Mouse (Mus musculus) small intestine, adult 10 weeks (tissue): ENCODE data around the gene Krt14. TPM values are rescaled to one million over a fixed set of nuclear protein-coding genes. Genes with fewer than 3 reads are reported as not detected.

ENCODE experiments used
- polyA plus RNA-seq: library from polyadenylated mRNA; stranded (reverse); fragments of 350-450 nt; fragmentation: Illumina TruSeq; extraction: RNeasy Lipid Tissue Mini Kit (QIAGEN cat#74804); gene quantifications from one replicate; pipeline ENCODE4 v1.2.3, GENCODE M21; 2014; ENCODE audit warnings: low replicate concordance

Krt14 gene
- polyA plus RNA-seq = not detected

GRCm38 (mm10) chr11:100207498-100207897, at the start of gene Krt14:
Gene Krt14 (minus strand): TSS chr11:100207548.

GRCm38 (mm10) chr11:100248852-100249465, 41.6 kb upstream of the Krt14 start, which contains the start of gene Krt16:
Gene Krt16 (minus strand): TSS chr11:100248902.

GRCm38 (mm10) chr11:100192992-100193391, 14.4 kb downstream of the Krt14 start, which contains the start of gene Krt9:
Gene Krt9 (minus strand): TSS chr11:100193246.

Other genes with a start within 250 kb of the Krt14 start
- gene Krtap29-1, start 228.5 kb downstream of the Krt14 start, polyA plus RNA-seq = not detected
- gene Krtap16-1, start 221.0 kb downstream of the Krt14 start, polyA plus RNA-seq = not detected
- gene Krtap17-1, start 213.6 kb downstream of the Krt14 start, polyA plus RNA-seq = not detected
- not detected for gene Krt33a, start 191.3 kb downstream of the Krt14 start, polyA plus RNA-seq
- gene Krt33b, start 177.7 kb downstream of the Krt14 start, polyA plus RNA-seq = not detected
- not detected for gene Krt34, start 166.0 kb downstream of the Krt14 start, polyA plus RNA-seq
- not detected for gene Krt31, start 157.0 kb downstream of the Krt14 start, polyA plus RNA-seq
- gene Krt32, start 119.3 kb downstream of the Krt14 start, polyA plus RNA-seq = not detected
- not detected for gene Krt35, start 111.3 kb downstream of the Krt14 start, polyA plus RNA-seq
- gene Krt36, start 101.9 kb downstream of the Krt14 start, polyA plus RNA-seq = not detected
- not detected for gene Krt13, start 86.0 kb downstream of the Krt14 start, polyA plus RNA-seq
- gene Krt15, start 71.6 kb downstream of the Krt14 start, polyA plus RNA-seq = not detected
- 9.9 TPM for gene Krt19, start 58.9 kb downstream of the Krt14 start, polyA plus RNA-seq
- not detected for gene Krt9, start 14.3 kb downstream of the Krt14 start, polyA plus RNA-seq
- not detected for gene Krt16, start 41.4 kb upstream of the Krt14 start, polyA plus RNA-seq
- not detected for gene Krt17, start 53.5 kb upstream of the Krt14 start, polyA plus RNA-seq
- gene Krt42, start 62.3 kb upstream of the Krt14 start, polyA plus RNA-seq = not detected
- gene Eif1, start 112.3 kb upstream of the Krt14 start, polyA plus RNA-seq = 1,556 TPM
- gene Gast, start 126.9 kb upstream of the Krt14 start, polyA plus RNA-seq = not detected
- 0.22 TPM for gene Hap1, start 148.6 kb upstream of the Krt14 start, polyA plus RNA-seq
- 3.0 TPM for gene Jup, start 190.2 kb upstream of the Krt14 start, polyA plus RNA-seq
- gene P3h4, start 207.3 kb upstream of the Krt14 start, polyA plus RNA-seq = not detected
- not detected for gene Fkbp10, start 208.1 kb upstream of the Krt14 start, polyA plus RNA-seq
- 3.2 TPM for gene Nt5c3b, start 234.3 kb upstream of the Krt14 start, polyA plus RNA-seq
- not detected for gene Klhl10, start 234.4 kb upstream of the Krt14 start, polyA plus RNA-seq